Mouse (Mus musculus): Measurements from ENCODE around the gene Fam183b.
"Not testable (repeated sequence)": the region's sequence is repeated elsewhere in the genome, so short reads cannot be mapped to it uniquely, and the experiment has no call there.

The Fam183b gene

GRCm38 (mm10) chr11:58801558-58802228, at the start of gene Fam183b:
Fam183b (minus strand) TSS chr11:58801960.
- DNase-seq (ENCODE audit: low read depth) = no peak

- DNase-seq (ENCODE audit: low read depth) = no peak
These were observed 48.0 kb upstream of the Fam183b start for GRCm38 (mm10) chr11:58849731-58850130.

GRCm38 (mm10) chr11:58847636-58848035, 45.9 kb upstream of the Fam183b start:
- no peak for DNase-seq (ENCODE audit: low read depth)

GRCm38 (mm10) chr11:58846919-58847461, 45.2 kb upstream of the Fam183b start, which contains the start of gene Gm12258:
Gm12258 (plus strand) TSS chr11:58847158.
- peak; percentile 98 for DNase-seq (ENCODE audit: low read depth)

- not testable (repeated sequence) for DNase-seq (ENCODE audit: low read depth)
These were observed 37.2 kb upstream of the Fam183b start, which contains the start of gene Olfr311 for GRCm38 (mm10) chr11:58838951-58839350. Olfr311 (plus strand) TSS chr11:58839251.

- DNase-seq (ENCODE audit: low read depth) = not testable (repeated sequence)
These were observed 30.8 kb upstream of the Fam183b start for GRCm38 (mm10) chr11:58832541-58832940.

- DNase-seq (ENCODE audit: low read depth) = no peak
These were observed 28.0 kb upstream of the Fam183b start for GRCm38 (mm10) chr11:58829764-58830163.

GRCm38 (mm10) chr11:58828937-58829336, 27.2 kb upstream of the Fam183b start, which contains the start of gene Olfr312:
Olfr312 (plus strand) TSS chr11:58829237.
- DNase-seq (ENCODE audit: low read depth) = not testable (repeated sequence)

GRCm38 (mm10) chr11:58815676-58816075, 13.9 kb upstream of the Fam183b start:
- no peak for DNase-seq (ENCODE audit: low read depth)

- not testable (repeated sequence) for DNase-seq (ENCODE audit: low read depth)
These were observed 12.9 kb upstream of the Fam183b start, which contains the start of gene Olfr313 for GRCm38 (mm10) chr11:58814700-58815099. Olfr313 (plus strand) TSS chr11:58815000.

- no peak for DNase-seq (ENCODE audit: low read depth)
These were observed 10.2 kb upstream of the Fam183b start for GRCm38 (mm10) chr11:58812001-58812400.

- no peak for DNase-seq (ENCODE audit: low read depth)
These were observed 2.6 kb upstream of the Fam183b start for GRCm38 (mm10) chr11:58804393-58804792.

GRCm38 (mm10) chr11:58803871-58804270, 2.1 kb upstream of the Fam183b start:
- no peak for DNase-seq (ENCODE audit: low read depth)

- DNase-seq (ENCODE audit: low read depth) = no peak
These were observed 2.0 kb downstream of the Fam183b start for GRCm38 (mm10) chr11:58799747-58800146.

GRCm38 (mm10) chr11:58796850-58797249, 4.9 kb downstream of the Fam183b start:
- no peak for DNase-seq (ENCODE audit: low read depth)

GRCm38 (mm10) chr11:58795856-58796255, 5.9 kb downstream of the Fam183b start:
- DNase-seq (ENCODE audit: low read depth) = no peak

- no peak for DNase-seq (ENCODE audit: low read depth)
These were observed 11.1 kb downstream of the Fam183b start for GRCm38 (mm10) chr11:58790646-58791045.

- DNase-seq (ENCODE audit: low read depth) = no peak
These were observed 11.7 kb downstream of the Fam183b start for GRCm38 (mm10) chr11:58790053-58790452.

- no peak for DNase-seq (ENCODE audit: low read depth)
These were observed 12.2 kb downstream of the Fam183b start for GRCm38 (mm10) chr11:58789532-58789931.

GRCm38 (mm10) chr11:58788346-58788745, 13.4 kb downstream of the Fam183b start:
- DNase-seq (ENCODE audit: low read depth) = no peak

GRCm38 (mm10) chr11:58787651-58788050, 14.1 kb downstream of the Fam183b start:
- DNase-seq (ENCODE audit: low read depth) = no peak

- no peak for DNase-seq (ENCODE audit: low read depth)
These were observed 17.6 kb downstream of the Fam183b start for GRCm38 (mm10) chr11:58784182-58784581.

- no peak for DNase-seq (ENCODE audit: low read depth)
These were observed 19.2 kb downstream of the Fam183b start, which contains the start of gene Olfr314 for GRCm38 (mm10) chr11:58782480-58783089. Olfr314 (plus strand) TSS chr11:58782952.

Measured in c-Kit-positive CD71-negative TER-119-negative erythroid progenitor cells, embryonic 14.5 days (primary cell).